7 mouse cellular contexts compared by ENCODE assay signal in the genomic region with DNA sequence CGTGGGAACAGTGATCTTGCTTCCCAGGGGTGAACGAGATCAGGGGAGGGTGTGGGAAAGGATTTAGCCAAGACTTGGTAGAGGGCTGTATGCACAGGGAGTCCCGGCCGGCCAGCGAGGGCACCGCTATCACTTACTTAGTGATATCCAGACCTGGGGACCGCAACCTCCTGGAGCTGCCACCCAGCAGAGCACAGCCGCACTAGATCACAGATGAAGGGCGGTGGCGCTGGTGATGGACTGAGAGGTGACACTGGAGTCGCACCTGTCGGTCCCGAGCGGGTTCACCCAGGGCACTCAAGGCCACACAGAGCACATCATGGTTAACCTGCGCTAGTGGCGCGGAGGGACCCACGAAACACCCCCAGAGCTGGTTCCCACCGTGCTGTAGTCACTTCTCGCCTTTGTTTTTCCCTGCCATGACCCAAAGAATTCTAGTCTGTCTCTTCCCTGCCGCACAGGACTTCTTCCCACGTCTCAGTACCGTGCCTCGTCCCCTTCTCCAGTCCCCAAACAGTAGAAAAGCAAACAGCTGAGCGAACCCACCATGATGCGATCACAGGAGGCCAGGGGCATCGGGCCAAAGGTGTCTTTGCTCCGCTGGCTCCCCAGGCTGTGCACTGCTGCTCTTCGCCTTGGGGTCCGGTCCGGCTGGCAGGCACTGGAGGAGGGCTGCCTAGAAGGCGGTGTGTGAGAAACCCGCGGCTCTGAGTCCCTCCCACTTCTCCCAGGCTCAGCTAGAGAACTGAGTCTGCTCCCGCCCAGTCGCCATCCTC. TPM values are rescaled to one million over a fixed set of nuclear protein-coding genes. Genes with fewer than 3 reads are reported as not detected.
DNase-seq lines count a peak whose midpoint lies in the region; ATAC-seq and TF ChIP-seq lines count a peak whose summit lies in the region.

Gucy1a1 (minus strand) TSS at position 664 of the 776 bp plus-strand sequence.

- H3K79me2 ChIP-seq in heart, adult 2 months (replicated peaks; ENCODE audit: control insufficient read depth, insufficient read depth, low read length) = no peaks in the 10 kb centered on the region

- peak within 1 kb of the TSS; percentile 61 for H3K4me3 ChIP-seq in embryonic facial prominence, embryonic 10.5 days
- H3K4me3 ChIP-seq in heart, adult 2 months = peak within 1 kb of the TSS; percentile 50
- peak within 1 kb of the TSS; percentile 34 for H3K4me3 ChIP-seq in limb, embryonic 11.5 days (ENCODE audit: low read depth, low read length)
- H3K4me3 ChIP-seq in midbrain, embryonic 13.5 days (replicated peaks) = peak within 1 kb of the TSS; percentile 56
- H3K4me3 ChIP-seq in stomach, embryonic 14.5 days (ENCODE audit: low read depth, low read length) = peak within 1 kb of the TSS; percentile 60

- peaks cover 13% of the 10 kb centered on the region for H3K4me1 ChIP-seq in embryonic facial prominence, embryonic 10.5 days
- no peaks in the 10 kb centered on the region for H3K4me1 ChIP-seq in heart, adult 2 months (ENCODE audit: control insufficient read depth, insufficient read depth, low read length)
- no peaks in the 10 kb centered on the region for H3K4me1 ChIP-seq in limb, embryonic 11.5 days (ENCODE audit: control insufficient read depth, insufficient read depth, low read length)
- H3K4me1 ChIP-seq in midbrain, embryonic 13.5 days (replicated peaks) = peaks cover 12% of the 10 kb centered on the region
- H3K4me1 ChIP-seq in stomach, embryonic 14.5 days (ENCODE audit: control insufficient read depth, insufficient read depth, low read length) = peaks cover 8% of the 10 kb centered on the region; the same call in 1 of the 2 replicates

- peaks cover 40% of the 10 kb centered on the region for H3K27me3 ChIP-seq in embryonic facial prominence, embryonic 10.5 days (replicated peaks; ENCODE audit: low read depth, poor library complexity, severe bottlenecking)
- no peaks in the 10 kb centered on the region for H3K27me3 ChIP-seq in heart, adult 2 months (ENCODE audit: control insufficient read depth, insufficient read depth, low read length)
- H3K27me3 ChIP-seq in limb, embryonic 11.5 days (ENCODE audit: control insufficient read depth, insufficient read depth, low read length) = peaks cover 7% of the 10 kb centered on the region; the same call in 1 of the 2 replicates
- 0 out of 2 replicates have a peak, but pooled peaks cover 2% of the 10 kb centered on the region for H3K27me3 ChIP-seq in midbrain, embryonic 13.5 days
- no peaks in the 10 kb centered on the region for H3K27me3 ChIP-seq in stomach, embryonic 14.5 days (ENCODE audit: control insufficient read depth, insufficient read depth, low read length)

- under 1% methylated on average over 36 of the region's 36 CpGs for WGBS in embryonic facial prominence, embryonic 10.5 days
- WGBS in heart, adult 2 months = 2% methylated on average over 36 of the region's 36 CpGs
- WGBS in limb, embryonic 11.5 days = 1% methylated on average over 36 of the region's 36 CpGs
- 1% methylated on average over 36 of the region's 36 CpGs for WGBS in midbrain, embryonic 13.5 days
- WGBS in stomach, embryonic 14.5 days = under 1% methylated on average over 36 of the region's 36 CpGs

- peak; percentile 51 for DNase-seq in adrenal gland, postnatal 10 days
- peak; percentile 63 for DNase-seq in embryonic facial prominence, embryonic 10.5 days (ENCODE audit: low spot score)
- peak; percentile 69 to 74 for DNase-seq in heart, adult 2 months
- DNase-seq in kidney, adult 18-20 months = peak; percentile 35
- peak; percentile 57 for DNase-seq in limb, embryonic 11.5 days (ENCODE audit: low spot score)

- intact Hi-C loops in heart, adult 2 months (cut with DNase I) = loop anchor here (5.0 kb wide), 1 partner anchor 37 kb away; no protein-coding TSS in a partner anchor

- H3K9me3 ChIP-seq in embryonic facial prominence, embryonic 10.5 days = no peaks in the 10 kb centered on the region
- no peaks in the 10 kb centered on the region for H3K9me3 ChIP-seq in limb, embryonic 11.5 days (ENCODE audit: control insufficient read depth, low read length)
- H3K9me3 ChIP-seq in midbrain, embryonic 13.5 days = no peaks in the 10 kb centered on the region
- no peaks in the 10 kb centered on the region for H3K9me3 ChIP-seq in stomach, embryonic 14.5 days (ENCODE audit: control insufficient read depth, low read depth, low read length)

- H3K9ac ChIP-seq in heart, adult 2 months (ENCODE audit: low read depth, low read length) = peak within 1 kb of the TSS; percentile 64
- H3K9ac ChIP-seq in limb, embryonic 11.5 days (ENCODE audit: low read length) = peak within 1 kb of the TSS; percentile 51; the same call in 1 of the 2 replicates
- peak within 1 kb of the TSS; percentile 69 for H3K9ac ChIP-seq in midbrain, embryonic 13.5 days (replicated peaks)
- H3K9ac ChIP-seq in stomach, embryonic 14.5 days (replicated peaks; ENCODE audit: low read depth, low read length) = peak within 1 kb of the TSS; percentile 29

- no peak for TF ChIP-seq EP300 in heart, adult 2 months (IDR thresholded peaks at IDR 0.05; ENCODE audit: insufficient read depth, low read depth, low read length)

- H3K4me2 ChIP-seq in limb, embryonic 11.5 days (ENCODE audit: low read depth, severe bottlenecking) = peak within 1 kb of the TSS; percentile 85
- peak within 1 kb of the TSS; percentile 98 for H3K4me2 ChIP-seq in midbrain, embryonic 13.5 days (replicated peaks)
- H3K4me2 ChIP-seq in stomach, embryonic 14.5 days (replicated peaks; ENCODE audit: low read depth, low read length) = peak within 1 kb of the TSS; percentile 31

- ATAC-seq in limb, embryonic 11.5 days (ENCODE audit: insufficient number of reproducible peaks, low FRiP score, low TSS enrichment, low read depth) = peak; percentile 81
- ATAC-seq in midbrain, embryonic 13.5 days = peak; percentile 88
- peak; percentile 83; the same call in 1 of the 2 replicates for ATAC-seq in stomach, embryonic 14.5 days (ENCODE audit: insufficient number of reproducible peaks, insufficient read depth, low FRiP score, low read depth)

- no peak for TF ChIP-seq CTCF in heart, adult 2 months (IDR thresholded peaks at IDR 0.05)

- TF ChIP-seq POLR2A in heart, adult 2 months (IDR thresholded peaks at IDR 0.05; ENCODE audit: insufficient read depth, low read depth, low read length) = peak; percentile 75

- peak within 1 kb of the TSS; percentile 35; the same call in 1 of the 2 replicates for H3K27ac ChIP-seq in embryonic facial prominence, embryonic 10.5 days (replicated peaks)
- peak within 1 kb of the TSS; percentile 72 for H3K27ac ChIP-seq in heart, adult 2 months
- no peak within 1 kb of the TSS for H3K27ac ChIP-seq in limb, embryonic 11.5 days (replicated peaks; ENCODE audit: low read depth, low read length)
- H3K27ac ChIP-seq in midbrain, embryonic 13.5 days = no peak within 1 kb of the TSS
- peak within 1 kb of the TSS; percentile 58 for H3K27ac ChIP-seq in stomach, embryonic 14.5 days (ENCODE audit: low read length)

- H3K36me3 ChIP-seq in embryonic facial prominence, embryonic 10.5 days (replicated peaks) = no peaks in the 10 kb centered on the region
- no peaks in the 10 kb centered on the region for H3K36me3 ChIP-seq in heart, adult 2 months (ENCODE audit: control insufficient read depth, insufficient read depth, low read length)
- no peaks in the 10 kb centered on the region for H3K36me3 ChIP-seq in limb, embryonic 11.5 days (ENCODE audit: control insufficient read depth, insufficient read depth, low read length)
- no peaks in the 10 kb centered on the region for H3K36me3 ChIP-seq in midbrain, embryonic 13.5 days
- H3K36me3 ChIP-seq in stomach, embryonic 14.5 days (ENCODE audit: control insufficient read depth, insufficient read depth, low read length) = no peaks in the 10 kb centered on the region

RNA-seq across cellular contexts. Expression of gene Gucy1a1, which starts in this region (rescaled TPM):
- total RNA-seq in adrenal gland, postnatal 10 days (2021) = 10 to 100 TPM; 41.8 to 47.6 TPM
- 2.1 and 2.3 TPM in 2 replicates for polyA plus RNA-seq in embryonic facial prominence, embryonic 10.5 days (2016; fragmentation: Nextera tagmentation; extraction: Ambion mirVana)
- 10 to 100 TPM; 17.7 to 20.6 TPM for total RNA-seq in heart, adult 2 months (2021)
- polyA plus RNA-seq in heart, adult 2 months (2012; rRNA removed) = 12.0 and 22.7 TPM in 2 replicates
- 0.85 and 2.6 TPM in 2 replicates for polyA plus RNA-seq in limb, embryonic 11.5 days (2014; fragmentation: Nextera tagmentation; extraction: Ambion mirVana)
- 9.4 and 10.0 TPM in 2 replicates for polyA plus RNA-seq in midbrain, embryonic 13.5 days (2015; fragmentation: Nextera tagmentation; extraction: Ambion mirVana)
- polyA plus RNA-seq in stomach, embryonic 14.5 days (2014; fragmentation: Nextera tagmentation; extraction: Ambion mirVana) = 80.3 and 84.0 TPM in 2 replicates

Comparison
In these comparisons a context has a peak if more than half of its experiments do, and no peak if none do; other contexts are left out.
1. H3K27ac ChIP-seq: peak in embryonic facial prominence, embryonic 10.5 days (single experiment), heart, adult 2 months (single experiment) and stomach, embryonic 14.5 days (single experiment); none in limb, embryonic 11.5 days (single experiment) and midbrain, embryonic 13.5 days (single experiment).
2. H3K4me2 ChIP-seq: peak in every context shown above with its lines; median percentile 98 in midbrain, embryonic 13.5 days; 85 in limb, embryonic 11.5 days; 31 in stomach, embryonic 14.5 days.
3. Peak in every context shown above with its lines, with median percentiles within 50 percentile points of each other: DNase-seq, H3K4me3 ChIP-seq, H3K9ac ChIP-seq and ATAC-seq.